Comparison of ENCODE assay signal across 1 mouse cellular context in the genomic region with DNA sequence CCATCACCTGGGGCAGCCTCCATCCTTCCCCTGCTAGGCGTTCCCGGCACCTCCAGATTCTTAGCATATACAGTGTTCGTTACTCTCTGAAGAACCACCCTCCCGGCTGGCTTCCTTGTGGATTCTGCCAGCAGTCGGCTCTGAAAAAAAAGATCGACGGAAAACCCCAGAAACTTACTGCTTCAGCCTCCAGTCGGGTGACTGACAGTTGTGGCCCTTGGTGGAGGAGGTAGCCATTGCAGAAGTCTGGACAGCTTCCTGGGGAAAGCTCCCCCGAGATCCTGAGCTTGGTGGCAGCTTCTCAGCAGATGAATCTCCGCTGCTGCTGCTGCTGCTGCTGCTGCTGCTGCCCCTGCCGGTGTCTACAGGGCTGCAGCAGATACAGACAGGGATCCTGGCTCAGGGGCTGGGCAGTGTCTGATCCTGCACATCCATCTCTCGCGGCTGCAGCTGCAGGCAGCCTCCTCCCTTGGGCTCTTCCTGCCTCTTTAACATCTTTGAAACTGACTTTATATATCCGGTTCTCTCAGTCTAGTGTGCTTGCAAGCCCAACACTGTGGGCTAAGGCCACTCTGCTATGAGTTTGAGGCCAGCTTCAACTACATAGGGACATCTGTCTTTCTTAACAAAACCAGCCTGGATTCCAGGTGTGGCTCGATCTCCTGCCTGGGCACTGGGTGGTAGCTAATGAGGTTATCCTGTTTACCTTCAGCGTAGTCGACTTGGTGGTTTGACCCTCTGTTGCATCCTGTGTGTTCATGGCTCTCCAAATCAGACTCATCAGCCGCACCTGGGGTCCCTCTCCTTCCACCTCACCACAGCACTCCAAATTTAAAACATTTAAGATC.
TF ChIP-seq lines count a peak whose summit lies in the region.

No protein-coding gene starts in this region.

TF ChIP-seq in CH12.LX, 34 proteins besides CTCF, POLR2A, EP300 and RAD21:
- TF ChIP-seq TBP (conservative IDR thresholded peaks at IDR 0.05; ENCODE audit: low read depth, low read length): no peak
- no peak for TF ChIP-seq ZNF384 (IDR thresholded peaks at IDR 0.05; ENCODE audit: low read depth, low read length)
- no peak for TF ChIP-seq NRF1 (IDR thresholded peaks at IDR 0.05; ENCODE audit: low read depth, low read length)
- TF ChIP-seq POLR2AphosphoS2 (IDR thresholded peaks at IDR 0.05; ENCODE audit: low read depth, low read length): peak; percentile 11; the same call in 1 of the 2 replicates
- no peak for TF ChIP-seq IRF4 (IDR thresholded peaks at IDR 0.05; ENCODE audit: low read depth, low read length)
TF ChIP-seq in CH12.LX: peak in this region for 1.
